Mouse (Mus musculus): ENCODE results near the gene Pgpep1l.

- TF ChIP-seq POLR2A (IDR thresholded peaks at IDR 0.05; ENCODE audit: borderline replicate concordance, control insufficient read depth, low read depth, low read length), result no peak
- TF ChIP-seq CTCF (IDR thresholded peaks at IDR 0.05; ENCODE audit: control insufficient read depth, insufficient read depth, low read length), result no peak
Measured at GRCm38 (mm10) chr7:68210417-68210816, 53.6 kb downstream of the Pgpep1l start.

Data from bone marrow, adult 2 months (tissue).